Mouse (Mus musculus): ENCODE measurements around the gene Rnf24. TPM values are rescaled to one million over a fixed set of nuclear protein-coding genes. Genes with fewer than 3 reads are reported as not detected.

Gene Rnf24
- total RNA-seq, 2 experiments from 2014 or later = 0.61 to 1.7 TPM

DNA sequence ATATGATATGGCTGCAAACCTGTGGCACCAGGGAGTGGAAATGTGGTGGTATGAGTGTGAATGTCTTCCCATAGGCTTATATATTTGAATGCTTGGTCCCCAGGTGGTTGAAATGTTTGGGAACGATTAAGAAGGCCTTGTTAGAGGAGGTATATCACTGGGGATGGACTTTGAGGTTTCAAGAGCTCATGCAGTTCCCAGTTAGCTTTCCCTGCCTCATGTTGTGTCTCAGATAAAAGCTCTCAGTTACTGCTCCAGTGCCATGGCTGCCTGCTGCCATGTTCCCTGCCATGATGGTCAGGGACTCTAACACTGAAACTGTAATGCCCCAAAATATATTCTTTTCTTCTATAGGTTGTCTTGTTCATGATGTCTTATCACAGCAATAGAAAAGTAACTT lies 71.1 kb downstream of the Rnf24 start:
- ATAC-seq (replicated peaks; ENCODE audit: low FRiP score, low TSS enrichment, poor library complexity, severe bottlenecking) = no peak

DNA sequence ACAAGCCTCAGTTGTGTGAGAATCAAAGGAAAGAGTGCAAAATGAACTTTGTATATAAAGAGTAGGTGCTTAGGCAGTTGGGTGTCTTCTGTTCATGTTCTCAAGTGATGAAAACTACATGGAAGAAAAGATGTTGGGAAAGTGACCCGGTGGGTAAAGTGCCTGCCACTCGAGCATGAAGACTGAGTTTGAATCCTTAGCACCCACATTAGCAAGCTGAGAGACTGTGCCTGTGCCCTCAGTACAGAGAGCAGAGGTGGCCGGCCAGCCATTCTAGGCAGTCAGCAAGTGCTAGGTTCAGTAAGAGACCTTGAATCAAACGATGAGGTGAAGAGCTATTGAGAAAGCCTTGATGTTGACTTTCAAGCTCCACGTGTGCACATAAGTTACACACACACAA lies 76.0 kb downstream of the Rnf24 start:
- ATAC-seq (replicated peaks; ENCODE audit: low FRiP score, low TSS enrichment, poor library complexity, severe bottlenecking) = no peak

DNA sequence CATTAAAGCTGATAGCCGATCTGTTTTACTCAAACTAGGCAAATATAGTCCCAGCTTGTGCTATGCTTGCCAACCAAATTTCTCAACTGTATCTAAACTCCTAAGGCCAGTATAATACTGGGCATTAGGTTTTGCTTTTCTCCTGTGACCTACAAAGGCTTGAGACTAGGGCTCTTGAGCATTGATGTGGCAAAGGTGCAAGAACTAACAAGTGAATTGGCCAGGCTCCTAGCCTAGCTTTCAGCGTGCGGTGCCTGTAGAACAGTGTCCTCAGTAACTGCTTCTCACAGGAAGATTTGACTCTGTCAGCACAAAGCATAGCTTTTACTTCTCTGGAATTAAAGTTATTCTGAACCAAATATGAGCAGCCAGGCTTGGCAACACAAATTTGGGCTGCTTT lies 77.2 kb downstream of the Rnf24 start:
- no peak for ATAC-seq (replicated peaks; ENCODE audit: low FRiP score, low TSS enrichment, poor library complexity, severe bottlenecking)

GRCm38 (mm10) chr2:131265056-131265455 lies 87.6 kb downstream of the Rnf24 start:
- no peak for ATAC-seq (replicated peaks; ENCODE audit: low FRiP score, low TSS enrichment, poor library complexity, severe bottlenecking)

DNA sequence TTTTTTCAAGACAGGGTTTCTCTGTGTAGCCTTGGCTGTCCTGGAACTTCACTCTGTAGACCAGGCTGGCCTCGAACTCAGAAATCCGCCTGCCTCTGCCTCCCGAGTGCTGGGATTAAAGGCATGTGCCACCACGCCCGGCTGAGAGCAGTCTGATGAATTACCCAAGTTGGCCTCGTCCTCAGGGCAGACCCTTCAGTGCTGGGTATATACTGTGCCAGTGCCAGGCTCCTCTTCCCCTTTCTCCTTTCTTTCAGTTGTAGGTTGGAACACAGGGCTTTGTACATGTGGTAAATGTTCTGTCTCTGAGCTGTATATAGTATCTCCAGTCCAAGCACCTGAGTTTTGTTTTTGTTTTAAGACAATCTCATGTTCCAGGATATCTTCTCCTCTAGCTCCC lies 88.7 kb downstream of the Rnf24 start:
- ATAC-seq (replicated peaks; ENCODE audit: low FRiP score, low TSS enrichment, poor library complexity, severe bottlenecking) = no peak

- ATAC-seq (replicated peaks; ENCODE audit: low FRiP score, low TSS enrichment, poor library complexity, severe bottlenecking) = peak; percentile 26
These were observed 89.7 kb downstream of the Rnf24 start for GRCm38 (mm10) chr2:131262680-131263670.

DNA sequence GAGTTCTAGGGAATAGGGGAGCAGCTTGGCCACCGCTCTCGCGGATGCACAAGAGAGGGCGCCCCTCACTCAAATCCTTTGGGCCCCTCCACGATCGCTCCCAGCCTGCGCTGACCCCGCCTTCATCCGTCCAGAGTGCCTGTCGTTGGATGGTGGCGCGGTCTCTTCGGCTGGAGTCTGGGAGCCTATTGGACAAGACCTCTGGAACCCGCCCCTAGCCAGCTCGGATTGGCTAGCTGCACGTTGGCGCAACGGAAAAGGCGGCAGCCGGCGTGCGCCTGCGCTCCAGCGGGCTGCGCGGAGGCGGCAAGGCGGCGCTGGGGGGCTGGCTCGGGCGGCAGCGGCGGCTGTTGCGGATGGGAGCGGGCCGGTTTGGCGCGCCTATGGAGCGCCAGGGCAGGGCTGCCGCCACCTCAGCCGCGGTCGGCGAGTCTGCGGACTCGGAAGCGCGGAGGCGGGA lies 90.4 kb downstream of the Rnf24 start, which contains the start of gene Pank2:
Gene Pank2, plus strand, starts transcription at position 283 of the 460 bp plus-strand sequence.
- peak; percentile 96 for ATAC-seq (replicated peaks; ENCODE audit: low FRiP score, low TSS enrichment, poor library complexity, severe bottlenecking)

DNA sequence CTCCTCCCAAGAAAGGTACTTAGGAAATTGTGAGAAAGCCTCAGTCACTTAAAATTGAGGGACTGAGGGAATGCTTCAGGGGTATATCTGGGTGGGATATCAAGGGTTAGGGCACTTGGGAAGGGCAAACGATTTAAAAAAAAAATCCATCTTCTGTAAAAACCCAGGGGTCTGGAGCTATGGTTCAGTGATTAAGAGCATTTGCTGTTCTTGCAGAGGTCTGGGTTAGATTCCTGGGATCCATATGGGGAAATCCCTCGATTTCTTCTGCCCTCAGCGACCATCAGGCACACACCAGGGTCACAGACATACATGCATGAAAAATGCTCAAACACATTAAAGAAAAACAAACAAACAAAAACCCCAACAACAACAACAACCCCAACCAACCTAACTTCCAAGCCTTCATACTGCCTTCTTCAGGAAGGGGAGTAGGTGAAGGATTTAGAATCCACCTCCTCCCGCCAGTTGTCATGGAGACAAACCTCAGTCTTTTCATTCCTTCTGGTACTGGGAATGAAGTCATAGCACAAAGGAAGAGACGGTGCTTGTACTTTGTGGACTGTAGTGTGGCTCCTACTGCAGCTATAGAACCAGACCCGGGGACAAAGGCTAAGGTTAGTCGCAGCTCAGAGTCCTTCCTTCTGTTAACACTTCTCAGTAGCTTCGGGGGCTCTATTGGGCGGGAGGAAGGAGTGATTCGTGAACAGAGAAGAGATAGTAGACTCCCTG lies 91.0 kb downstream of the Rnf24 start:
- peak; percentile 35 for ATAC-seq (replicated peaks; ENCODE audit: low FRiP score, low TSS enrichment, poor library complexity, severe bottlenecking)

DNA sequence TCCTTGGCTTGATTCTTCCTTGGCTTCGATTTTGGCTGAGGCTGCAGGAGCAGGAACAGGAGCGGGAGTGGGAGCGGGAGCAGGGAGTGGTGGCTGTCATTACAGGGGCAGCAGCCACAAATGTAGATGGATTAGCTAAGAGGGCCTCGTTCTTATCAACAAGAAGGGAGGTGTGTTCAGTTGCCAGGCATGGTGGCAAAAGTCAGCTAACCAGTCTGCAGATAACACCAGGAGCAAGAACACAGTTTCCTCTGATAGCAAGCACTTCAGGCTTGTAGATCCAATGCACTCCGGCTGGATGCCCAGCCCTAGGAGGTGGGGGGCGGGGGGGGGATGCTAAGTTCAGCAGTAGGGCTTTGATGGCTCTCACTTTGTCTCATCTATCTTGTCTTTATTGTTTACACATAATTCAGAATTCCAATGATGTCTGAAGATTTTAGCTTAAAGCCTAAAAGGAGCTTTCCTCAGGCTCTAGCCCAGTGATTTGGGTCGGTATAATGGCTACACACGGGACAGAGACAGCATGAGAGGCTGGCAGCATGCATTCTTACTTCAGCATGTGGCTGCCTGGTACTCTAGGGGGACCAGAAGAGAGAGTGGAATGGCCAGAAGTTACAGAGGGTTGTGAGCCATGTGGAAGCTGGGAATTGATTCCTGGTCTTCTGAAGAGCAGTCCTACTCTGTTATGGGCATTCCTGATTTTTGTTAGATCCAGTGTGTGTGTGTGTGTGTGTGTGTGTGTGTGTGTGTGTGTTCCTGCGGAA lies 92.0 kb downstream of the Rnf24 start:
- peak; percentile 56 for ATAC-seq (replicated peaks; ENCODE audit: low FRiP score, low TSS enrichment, poor library complexity, severe bottlenecking)

DNA sequence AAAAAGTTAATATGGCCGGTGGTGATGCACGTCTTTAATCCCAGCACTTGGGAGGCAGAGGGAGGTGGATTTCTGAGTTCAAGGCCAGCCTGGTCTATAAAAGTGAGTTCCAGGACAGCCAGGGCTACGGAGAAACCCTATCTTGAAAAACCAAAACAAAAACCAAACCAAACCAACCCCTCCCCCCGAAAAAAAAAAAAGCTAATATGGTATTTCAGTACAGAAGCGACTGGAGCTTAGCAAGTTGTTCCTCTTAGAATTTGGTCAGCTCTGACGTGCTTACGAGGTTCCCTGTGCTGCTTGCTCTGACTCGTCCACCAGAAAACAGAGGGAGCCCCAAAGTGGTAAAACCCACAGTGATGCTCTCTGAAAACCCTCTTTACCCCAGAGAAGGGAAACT lies 94.0 kb downstream of the Rnf24 start:
- no peak for ATAC-seq (replicated peaks; ENCODE audit: low FRiP score, low TSS enrichment, poor library complexity, severe bottlenecking)

DNA sequence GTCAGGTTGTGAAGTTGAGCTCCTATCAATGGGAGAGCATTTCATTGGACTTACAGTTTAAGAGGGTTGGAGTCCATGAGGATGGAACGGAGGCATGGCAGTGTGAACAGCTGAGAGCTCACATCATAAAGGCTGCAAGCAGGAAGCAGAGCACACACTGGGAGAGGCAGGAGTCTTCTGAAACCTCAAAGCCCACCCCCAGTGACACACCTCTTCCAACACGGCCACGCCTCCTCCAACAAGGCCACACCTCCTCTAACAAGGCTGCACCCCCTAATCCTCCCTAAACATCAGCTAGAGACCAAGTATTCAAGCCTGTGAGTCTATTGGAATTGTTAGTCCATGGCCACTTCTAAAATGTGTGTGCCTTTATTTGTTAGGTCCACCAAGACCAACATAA lies 97.0 kb downstream of the Rnf24 start:
- no peak for ATAC-seq (replicated peaks; ENCODE audit: low FRiP score, low TSS enrichment, poor library complexity, severe bottlenecking)

DNA sequence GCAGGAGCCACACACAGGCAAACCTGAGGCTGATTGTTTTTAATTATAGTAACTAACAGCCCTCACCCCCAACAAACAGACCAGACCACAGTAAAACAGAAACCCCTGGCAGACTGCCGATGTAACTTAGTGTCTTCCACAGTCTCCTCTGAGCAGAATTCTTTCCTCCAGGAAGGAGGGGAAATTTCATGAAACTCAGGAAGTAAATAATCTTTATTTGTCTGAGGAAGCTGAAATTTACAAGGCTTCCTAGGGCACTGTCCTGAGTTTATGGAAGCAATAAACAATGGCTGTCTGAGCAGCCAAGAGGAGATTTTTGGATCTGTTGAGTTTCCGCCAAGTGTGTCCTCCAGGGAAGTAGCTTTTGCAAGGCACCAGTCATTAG lies 98.4 kb downstream of the Rnf24 start:
- no peak; the same call in 1 of the 2 replicates for ATAC-seq (replicated peaks; ENCODE audit: low FRiP score, low TSS enrichment, poor library complexity, severe bottlenecking)

- peak; percentile 85 for ATAC-seq (replicated peaks; ENCODE audit: low FRiP score, low TSS enrichment, poor library complexity, severe bottlenecking)
These were observed 98.9 kb downstream of the Rnf24 start for GRCm38 (mm10) chr2:131253681-131254328.

Other genes starting within 250 kb of the Rnf24 start
- gene Hspa12b, start 225.6 kb downstream of the Rnf24 start, total RNA-seq (2014; fragmentation: Nextera tagmentation) = 0.44 and 3.9 TPM in 2 replicates
- 1.3 TPM in 1 of 2 replicates, not detected in the other for gene Hspa12b, start 225.6 kb downstream of the Rnf24 start, total RNA-seq (2017)
- gene Gm11037, start 219.4 kb downstream of the Rnf24 start, total RNA-seq (2014; fragmentation: Nextera tagmentation) = not detected in 2 replicates
- gene Gm11037, start 219.4 kb downstream of the Rnf24 start, total RNA-seq (2017) = not detected in 2 replicates
- gene 1700037H04Rik, start 192.8 kb downstream of the Rnf24 start, total RNA-seq (2014; fragmentation: Nextera tagmentation) = 92.8 and 94.2 TPM in 2 replicates
- gene 1700037H04Rik, start 192.8 kb downstream of the Rnf24 start, total RNA-seq (2017) = 29.0 and 55.6 TPM in 2 replicates
- gene Cenpb, start 172.8 kb downstream of the Rnf24 start, total RNA-seq (2014; fragmentation: Nextera tagmentation) = 8.0 and 8.8 TPM in 2 replicates
- 6.8 and 10.8 TPM in 2 replicates for gene Cenpb, start 172.8 kb downstream of the Rnf24 start, total RNA-seq (2017)
- 8.7 and 21.6 TPM in 2 replicates for gene Cdc25b, start 165.9 kb downstream of the Rnf24 start, total RNA-seq (2014; fragmentation: Nextera tagmentation)
- gene Cdc25b, start 165.9 kb downstream of the Rnf24 start, total RNA-seq (2017) = 5.4 and 19.0 TPM in 2 replicates
- 3.7 and 4.1 TPM in 2 replicates for gene Spef1, start 165.6 kb downstream of the Rnf24 start, total RNA-seq (2014; fragmentation: Nextera tagmentation)
- gene Spef1, start 165.6 kb downstream of the Rnf24 start, total RNA-seq (2017) = 1.3 and 2.5 TPM in 2 replicates
- 5.9 and 14.7 TPM in 2 replicates for gene Ap5s1, start 145.8 kb downstream of the Rnf24 start, total RNA-seq (2014; fragmentation: Nextera tagmentation)
- gene Ap5s1, start 145.8 kb downstream of the Rnf24 start, total RNA-seq (2017) = 1.9 and 3.3 TPM in 2 replicates
- 28.8 and 28.9 TPM in 2 replicates for gene Mavs, start 118.8 kb downstream of the Rnf24 start, total RNA-seq (2014; fragmentation: Nextera tagmentation)
- 16.9 and 24.8 TPM in 2 replicates for gene Mavs, start 118.8 kb downstream of the Rnf24 start, total RNA-seq (2017)
- 47.4 and 52.7 TPM in 2 replicates for gene Pank2, start 90.4 kb downstream of the Rnf24 start, total RNA-seq (2014; fragmentation: Nextera tagmentation)
- 56.3 and 94.8 TPM in 2 replicates for gene Pank2, start 90.4 kb downstream of the Rnf24 start, total RNA-seq (2017)
- 12.5 and 27.3 TPM in 2 replicates for gene Smox, start 138.6 kb upstream of the Rnf24 start, total RNA-seq (2014; fragmentation: Nextera tagmentation)
- gene Smox, start 138.6 kb upstream of the Rnf24 start, total RNA-seq (2017) = 8.7 and 18.9 TPM in 2 replicates
- not detected in 2 replicates for gene Adra1d, start 209.4 kb upstream of the Rnf24 start, total RNA-seq (2014; fragmentation: Nextera tagmentation)
- not detected in 2 replicates for gene Adra1d, start 209.4 kb upstream of the Rnf24 start, total RNA-seq (2017)

Measured in megakaryocyte-erythroid progenitor cell, adult 5-6 weeks (primary cell).